10 mouse cellular contexts compared by ENCODE assay signal in genomic region chr9:62222481-62222880, GRCm38 (mm10). TPM values are rescaled to one million over a fixed set of nuclear protein-coding genes. Genes with fewer than 3 reads are reported as not detected.
DNase-seq lines count a peak whose midpoint lies in the region; ATAC-seq lines count a peak whose summit lies in the region.
"Had no signal": no experiment of that assay in that cellular context is flagged by ENCODE, and none has a peak within 500 bp of the region (broad histone marks: within the 10 kb centered on the region; RNA-seq: fewer than 3 reads in every experiment).

No protein-coding gene starts in this region.

- ATAC-seq in midbrain, embryonic 11.5 days (ENCODE audit: low FRiP score): no peak
- no peak for ATAC-seq in midbrain, embryonic 16.5 days
- peak; percentile 96 for ATAC-seq in intestine, embryonic 16.5 days
- peak; percentile 80 for ATAC-seq in stomach, embryonic 15.5 days (ENCODE audit: insufficient read depth, low FRiP score, low read depth)
- ATAC-seq in activated CD4-positive, CD25-positive, alpha-beta regulatory T cell, adult 4 months: no peak

- H3K9me3 ChIP-seq in midbrain, embryonic 11.5 days (ENCODE audit: control insufficient read depth, low read length): no peaks in the 10 kb centered on the region
- H3K9me3 ChIP-seq in midbrain, embryonic 16.5 days (replicated peaks; ENCODE audit: control insufficient read depth, low read length, poor library complexity, severe bottlenecking): no peaks in the 10 kb centered on the region
- H3K9me3 ChIP-seq in intestine, embryonic 16.5 days (ENCODE audit: control insufficient read depth, low read length): no peaks in the 10 kb centered on the region
- no peaks in the 10 kb centered on the region for H3K9me3 ChIP-seq in stomach, embryonic 15.5 days

- DNase-seq in midbrain, embryonic 11.5 days (ENCODE audit: low spot score, missing footprints): peak; percentile 75
- peak; percentile 75 for DNase-seq in cerebellum, adult 9-10 months
- DNase-seq in gastrocnemius, postnatal 10 days: no peak
- no peak for DNase-seq in gastrocnemius, adult 8-10 months (ENCODE audit: low spot score in 2 of 2)

- no peak overlapping the region for H3K4me2 ChIP-seq in midbrain, embryonic 11.5 days
- no peak overlapping the region for H3K4me2 ChIP-seq in midbrain, embryonic 16.5 days (ENCODE audit: low read length)
- H3K4me2 ChIP-seq in intestine, embryonic 16.5 days (ENCODE audit: low read depth, low read length): peak overlapping the region; percentile 34
- H3K4me2 ChIP-seq in stomach, embryonic 15.5 days: peak overlapping the region; percentile 8

- peaks cover 4% of the 10 kb centered on the region; the same call in 1 of the 2 replicates for H3K4me1 ChIP-seq in midbrain, embryonic 11.5 days (ENCODE audit: control insufficient read depth, insufficient read depth, low read length)
- H3K4me1 ChIP-seq in midbrain, embryonic 16.5 days (ENCODE audit: control insufficient read depth, insufficient read depth, low read length): no peaks in the 10 kb centered on the region
- H3K4me1 ChIP-seq in intestine, embryonic 16.5 days (ENCODE audit: control insufficient read depth, insufficient read depth, low read length): peaks cover 10% of the 10 kb centered on the region
- peaks cover 3% of the 10 kb centered on the region; the same call in 1 of the 2 replicates for H3K4me1 ChIP-seq in stomach, embryonic 15.5 days

- WGBS in midbrain, embryonic 11.5 days: 11% methylated on average over 10 of the region's 10 CpGs
- 13% methylated on average over 10 of the region's 10 CpGs for WGBS in midbrain, embryonic 16.5 days
- 14% methylated on average over 10 of the region's 10 CpGs for WGBS in intestine, embryonic 16.5 days
- WGBS in stomach, embryonic 15.5 days: 12% methylated on average over 10 of the region's 10 CpGs

- H3K27me3 ChIP-seq in midbrain, embryonic 11.5 days (ENCODE audit: control insufficient read depth, insufficient read depth, low read length): no peaks in the 10 kb centered on the region
- H3K27me3 ChIP-seq in midbrain, embryonic 16.5 days (ENCODE audit: control insufficient read depth, insufficient read depth, low read depth, low read length): no peaks in the 10 kb centered on the region
- no peaks in the 10 kb centered on the region for H3K27me3 ChIP-seq in intestine, embryonic 16.5 days (replicated peaks; ENCODE audit: control insufficient read depth, insufficient read depth, low read length)
- no peaks in the 10 kb centered on the region for H3K27me3 ChIP-seq in stomach, embryonic 15.5 days (replicated peaks)

- H3K4me3 ChIP-seq in midbrain, embryonic 11.5 days (ENCODE audit: low read depth, low read length): no peak overlapping the region
- H3K4me3 ChIP-seq in midbrain, embryonic 16.5 days (ENCODE audit: low read depth, low read length): no peak overlapping the region
- peak overlapping the region; percentile 20; the same call in 1 of the 2 replicates for H3K4me3 ChIP-seq in intestine, embryonic 16.5 days (ENCODE audit: low read length)
- no peak overlapping the region for H3K4me3 ChIP-seq in stomach, embryonic 15.5 days (replicated peaks)

- H3K27ac ChIP-seq in midbrain, embryonic 11.5 days (ENCODE audit: low read depth, low read length): no peak overlapping the region
- no peak overlapping the region for H3K27ac ChIP-seq in midbrain, embryonic 16.5 days (ENCODE audit: low read length)
- peak overlapping the region; percentile 87 for H3K27ac ChIP-seq in intestine, embryonic 16.5 days (ENCODE audit: low read length)
- peak overlapping the region; percentile 67; the same call in 1 of the 2 replicates for H3K27ac ChIP-seq in stomach, embryonic 15.5 days

- H3K9ac ChIP-seq in midbrain, embryonic 11.5 days (ENCODE audit: low read length): no peak overlapping the region
- no peak overlapping the region for H3K9ac ChIP-seq in midbrain, embryonic 16.5 days (ENCODE audit: low read depth, low read length)
- no peak overlapping the region; the same call in 1 of the 2 replicates for H3K9ac ChIP-seq in intestine, embryonic 16.5 days (ENCODE audit: low read depth, low read length)
- no peak overlapping the region for H3K9ac ChIP-seq in stomach, embryonic 15.5 days

- no peaks in the 10 kb centered on the region for H3K36me3 ChIP-seq in midbrain, embryonic 11.5 days (ENCODE audit: control insufficient read depth, insufficient read depth, low read length)
- H3K36me3 ChIP-seq in midbrain, embryonic 16.5 days (ENCODE audit: control insufficient read depth, insufficient read depth, low read length): no peaks in the 10 kb centered on the region
- no peaks in the 10 kb centered on the region for H3K36me3 ChIP-seq in intestine, embryonic 16.5 days (ENCODE audit: control insufficient read depth, insufficient read depth, low read length)
- no peaks in the 10 kb centered on the region for H3K36me3 ChIP-seq in stomach, embryonic 15.5 days

RNA-seq across cellular contexts. Expression of gene Spesp1, which starts 59.5 kb away (rescaled TPM):
- polyA plus RNA-seq in midbrain, embryonic 11.5 days (2014; fragmentation: Nextera tagmentation; extraction: Ambion mirVana): not detected in 2 replicates
- not detected in 2 replicates for polyA plus RNA-seq in midbrain, embryonic 16.5 days (2015; fragmentation: Nextera tagmentation; extraction: Ambion mirVana)
- not detected in 2 replicates for polyA plus RNA-seq in intestine, embryonic 16.5 days (2015; fragmentation: Nextera tagmentation; extraction: Ambion mirVana)
- not detected in 2 replicates for polyA plus RNA-seq in stomach, embryonic 15.5 days (2015; fragmentation: Nextera tagmentation; extraction: Ambion mirVana)
- not detected for total RNA-seq in gastrocnemius, postnatal 10 days (2021)
- not detected for polyA plus RNA-seq in activated CD4-positive, CD25-positive, alpha-beta regulatory T cell, adult 4 months (2017; shearing (Covaris generic))
- total RNA-seq in gastrocnemius, adult 8-10 months (2022): not detected
- polyA plus RNA-seq: heart, postnatal 0 days; lung, embryonic 16.5 days had no signal

Comparison
In these comparisons a context has a peak if more than half of its experiments do, and no peak if none do; other contexts are left out.
1. ATAC-seq: peak in intestine, embryonic 16.5 days (single experiment) and stomach, embryonic 15.5 days (single experiment); none in midbrain, embryonic 11.5 days (single experiment), midbrain, embryonic 16.5 days (single experiment) and activated CD4-positive, CD25-positive, alpha-beta regulatory T cell, adult 4 months (single experiment).
2. DNase-seq: peak in midbrain, embryonic 11.5 days (single experiment) and cerebellum, adult 9-10 months (single experiment); none in gastrocnemius, postnatal 10 days (single experiment) and gastrocnemius, adult 8-10 months (0 of 2).
3. H3K27ac ChIP-seq: peak in intestine, embryonic 16.5 days (single experiment) and stomach, embryonic 15.5 days (single experiment); none in midbrain, embryonic 11.5 days (single experiment) and midbrain, embryonic 16.5 days (single experiment).
4. H3K4me2 ChIP-seq: peak in intestine, embryonic 16.5 days (single experiment) and stomach, embryonic 15.5 days (single experiment); none in midbrain, embryonic 11.5 days (single experiment) and midbrain, embryonic 16.5 days (single experiment).